Mouse (Mus musculus) 3T3-L1 (cell line): ENCODE measurements around the gene Polr3e.
"Not testable (repeated sequence)": the region's sequence is repeated elsewhere in the genome, so short reads cannot be mapped to it uniquely, and the experiment has no call there.

ENCODE experiments used
- DNase-seq: peaks from one replicate; pipeline ENCODE4 v3.0.0-alpha.2; 2015; ENCODE audit warnings: low read depth, low spot score

The Polr3e gene

GRCm38 (mm10) chr7:120910172-120910571, 7.4 kb upstream of the Polr3e start:
- peak; percentile 4 for DNase-seq

- peak; percentile 4 for DNase-seq
Measured at GRCm38 (mm10) chr7:120911268-120911667, 6.3 kb upstream of the Polr3e start.

GRCm38 (mm10) chr7:120913332-120913731, 4.2 kb upstream of the Polr3e start:
- DNase-seq = peak; percentile 64

GRCm38 (mm10) chr7:120916262-120916875, 1.2 kb upstream of the Polr3e start:
- DNase-seq = peak; percentile 27

- DNase-seq = no peak
Measured at GRCm38 (mm10) chr7:120917279-120917591, 309 bp upstream of the Polr3e start.

GRCm38 (mm10) chr7:120918526-120918962, 1.0 kb downstream of the Polr3e start:
- DNase-seq = peak; percentile 91

GRCm38 (mm10) chr7:120933110-120933509, 15.6 kb downstream of the Polr3e start:
- DNase-seq = no peak

- no peak for DNase-seq
Measured at GRCm38 (mm10) chr7:120933680-120934195, 16.2 kb downstream of the Polr3e start.

- DNase-seq = peak; percentile 74
Measured at GRCm38 (mm10) chr7:120934716-120935115, 17.2 kb downstream of the Polr3e start.

- DNase-seq = no peak
Measured at GRCm38 (mm10) chr7:120936522-120936921, 19.0 kb downstream of the Polr3e start.

GRCm38 (mm10) chr7:120938206-120938605, 20.7 kb downstream of the Polr3e start:
- DNase-seq = no peak

- DNase-seq = no peak
Measured at GRCm38 (mm10) chr7:120940343-120940742, 22.8 kb downstream of the Polr3e start.

GRCm38 (mm10) chr7:120941214-120941613, 23.7 kb downstream of the Polr3e start:
- DNase-seq = no peak

GRCm38 (mm10) chr7:120942506-120942905, 25.0 kb downstream of the Polr3e start:
- DNase-seq = no peak

- no peak for DNase-seq
Measured at GRCm38 (mm10) chr7:120943936-120944509, 26.5 kb downstream of the Polr3e start.

- not testable (repeated sequence) for DNase-seq
Measured at GRCm38 (mm10) chr7:120953591-120953990, 36.0 kb downstream of the Polr3e start.

- DNase-seq = no peak
Measured at GRCm38 (mm10) chr7:120960116-120960515, 42.6 kb downstream of the Polr3e start.

GRCm38 (mm10) chr7:120960601-120961000, 43.1 kb downstream of the Polr3e start:
- DNase-seq = no peak

GRCm38 (mm10) chr7:120961893-120962292, 44.3 kb downstream of the Polr3e start:
- DNase-seq = no peak

GRCm38 (mm10) chr7:120963126-120963525, 45.6 kb downstream of the Polr3e start:
- DNase-seq = peak; percentile 59

GRCm38 (mm10) chr7:120969221-120969620, 51.7 kb downstream of the Polr3e start:
- no peak for DNase-seq

GRCm38 (mm10) chr7:120970112-120970511, 52.6 kb downstream of the Polr3e start:
- DNase-seq = no peak

GRCm38 (mm10) chr7:120972471-120972870, 54.9 kb downstream of the Polr3e start:
- DNase-seq = not testable (repeated sequence)
